Mouse (Mus musculus): ENCODE measurements around the gene Gfer. TPM values are rescaled to one million over a fixed set of nuclear protein-coding genes. Genes with fewer than 3 reads are reported as not detected.

Gfer gene
- polyA plus RNA-seq, 1 experiment from 2014 or later, result 42.2 TPM

GRCm38 (mm10) chr17:24737135-24737810 lies 41.3 kb upstream of the Gfer start:
- Histone ChIP-seq H3K27ac (ENCODE audit: low read depth, low read length) (peak overlapping the region; percentile 65; the same call in 1 of the 2 replicates), H3K4me3 (ENCODE audit: low read depth, low read length) (peak overlapping the region; percentile 64), H3K9me3 (ENCODE audit: control insufficient read depth) (no peaks in the 10 kb centered on the region), H3K36me3 (ENCODE audit: control insufficient read depth, insufficient read depth) (peaks cover 10% of the 10 kb centered on the region; the same call in 1 of the 2 replicates), H3K9ac (ENCODE audit: low read depth, low read length) (peak overlapping the region; percentile 58), H3K4me2 (replicated peaks; ENCODE audit: low read depth) (peak overlapping the region; percentile 83), H3K4me1 (replicated peaks; ENCODE audit: control insufficient read depth, insufficient read depth, low read length) (0 out of 2 replicates have a peak, but pooled peaks cover 9% of the 10 kb centered on the region), H3K27me3 (replicated peaks; ENCODE audit: control insufficient read depth, insufficient read depth, low read length) (no peaks in the 10 kb centered on the region)
- no peak for ATAC-seq
- 15% methylated on average over 8 of the region's 8 CpGs for WGBS
- TF ChIP-seq CTCF (IDR thresholded peaks at IDR 0.05; ENCODE audit: low read depth), result peak; percentile 56

- Histone ChIP-seq H3K4me3 (ENCODE audit: low read depth, low read length) (peak within 1 kb of the TSS; percentile 64), H3K9me3 (ENCODE audit: control insufficient read depth) (no peaks in the 10 kb centered on the region), H3K4me2 (replicated peaks; ENCODE audit: low read depth) (peak within 1 kb of the TSS; percentile 83), H3K36me3 (ENCODE audit: control insufficient read depth, insufficient read depth) (peaks cover 10% of the 10 kb centered on the region; the same call in 1 of the 2 replicates), H3K27ac (ENCODE audit: low read depth, low read length) (peak within 1 kb of the TSS; percentile 65), H3K9ac (ENCODE audit: low read depth, low read length) (peak within 1 kb of the TSS; percentile 58), H3K27me3 (replicated peaks; ENCODE audit: control insufficient read depth, insufficient read depth, low read length) (no peaks in the 10 kb centered on the region), H3K4me1 (replicated peaks; ENCODE audit: control insufficient read depth, insufficient read depth, low read length) (0 out of 2 replicates have a peak, but pooled peaks cover 9% of the 10 kb centered on the region)
- no peak for TF ChIP-seq CTCF (IDR thresholded peaks at IDR 0.05; ENCODE audit: low read depth)
- WGBS, result under 1% methylated on average over 29 of the region's 29 CpGs
- ATAC-seq, result peak; percentile 93
Measured at GRCm38 (mm10) chr17:24736330-24737051, 40.5 kb upstream of the Gfer start, which contains the start of gene Msrb1. Msrb1 (plus strand) TSS chr17:24736642.

- Histone ChIP-seq H3K27ac (ENCODE audit: low read depth, low read length) (peak overlapping the region; percentile 52; the same call in 1 of the 2 replicates), H3K9me3 (ENCODE audit: control insufficient read depth) (no peaks in the 10 kb centered on the region), H3K9ac (ENCODE audit: low read depth, low read length) (no peak overlapping the region), H3K4me1 (replicated peaks; ENCODE audit: control insufficient read depth, insufficient read depth, low read length) (0 out of 2 replicates have a peak, but pooled peaks cover 9% of the 10 kb centered on the region), H3K4me2 (replicated peaks; ENCODE audit: low read depth) (peak overlapping the region; percentile 83; the same call in 1 of the 2 replicates), H3K36me3 (ENCODE audit: control insufficient read depth, insufficient read depth) (peaks cover 7% of the 10 kb centered on the region; the same call in 1 of the 2 replicates), H3K27me3 (replicated peaks; ENCODE audit: control insufficient read depth, insufficient read depth, low read length) (no peaks in the 10 kb centered on the region), H3K4me3 (ENCODE audit: low read depth, low read length) (no peak overlapping the region)
- ATAC-seq, result no peak
- 94% methylated on average over 7 of the region's 7 CpGs for WGBS
- TF ChIP-seq CTCF (IDR thresholded peaks at IDR 0.05; ENCODE audit: low read depth), result no peak
Measured at GRCm38 (mm10) chr17:24735446-24735845, 39.5 kb upstream of the Gfer start.

GRCm38 (mm10) chr17:24734513-24734912 lies 38.6 kb upstream of the Gfer start:
- Histone ChIP-seq H3K4me3 (ENCODE audit: low read depth, low read length) (no peak overlapping the region), H3K4me2 (replicated peaks; ENCODE audit: low read depth) (no peak overlapping the region), H3K36me3 (ENCODE audit: control insufficient read depth, insufficient read depth) (no peaks in the 10 kb centered on the region), H3K27ac (ENCODE audit: low read depth, low read length) (no peak overlapping the region), H3K9me3 (ENCODE audit: control insufficient read depth) (no peaks in the 10 kb centered on the region), H3K27me3 (replicated peaks; ENCODE audit: control insufficient read depth, insufficient read depth, low read length) (no peaks in the 10 kb centered on the region), H3K9ac (ENCODE audit: low read depth, low read length) (no peak overlapping the region), H3K4me1 (replicated peaks; ENCODE audit: control insufficient read depth, insufficient read depth, low read length) (0 out of 2 replicates have a peak, but pooled peaks cover 9% of the 10 kb centered on the region)
- no peak for ATAC-seq
- peak; percentile 40 for TF ChIP-seq CTCF (IDR thresholded peaks at IDR 0.05; ENCODE audit: low read depth)
- 88% methylated on average over 1 of the region's 1 CpGs for WGBS

- Histone ChIP-seq H3K4me1 (replicated peaks; ENCODE audit: control insufficient read depth, insufficient read depth, low read length) (0 out of 2 replicates have a peak, but pooled peaks cover 7% of the 10 kb centered on the region), H3K9me3 (ENCODE audit: control insufficient read depth) (no peaks in the 10 kb centered on the region), H3K27ac (ENCODE audit: low read depth, low read length) (no peak overlapping the region), H3K4me3 (ENCODE audit: low read depth, low read length) (no peak overlapping the region), H3K27me3 (replicated peaks; ENCODE audit: control insufficient read depth, insufficient read depth, low read length) (no peaks in the 10 kb centered on the region), H3K9ac (ENCODE audit: low read depth, low read length) (no peak overlapping the region), H3K36me3 (ENCODE audit: control insufficient read depth, insufficient read depth) (no peaks in the 10 kb centered on the region), H3K4me2 (replicated peaks; ENCODE audit: low read depth) (no peak overlapping the region)
- ATAC-seq, result no peak
- 90% methylated on average over 21 of the region's 21 CpGs for WGBS
- no peak for TF ChIP-seq CTCF (IDR thresholded peaks at IDR 0.05; ENCODE audit: low read depth)
Measured at GRCm38 (mm10) chr17:24733434-24734050, 37.6 kb upstream of the Gfer start.
